Mouse (Mus musculus) gastrocnemius, adult 18-20 months (tissue): Measurements from ENCODE around the gene 4930438A08Rik. TPM values are rescaled to one million over a fixed set of nuclear protein-coding genes. Genes with fewer than 3 reads are reported as not detected.
"Not testable (repeated sequence)": the region's sequence is repeated elsewhere in the genome, so short reads cannot be mapped to it uniquely, and the experiment has no call there.

Source experiments
- DNase-seq: peaks from one replicate; pipeline ENCODE4 v3.0.0; 2021; ENCODE audit warnings: low spot score
- long read RNA-seq, 2 experiments: library from polyadenylated mRNA; stranded (forward); transcript quantifications; one replicate each; pipeline ENCODE4 v2.0.0; 2021
- total RNA-seq, 2 experiments: library from RNA; stranded (reverse); gene quantifications; 2 replicates each; pipeline ENCODE4 v1.2.3; 2021

4930438A08Rik gene
- not detected for total RNA-seq
- long read RNA-seq, experiment 1, result 0 reads
- long read RNA-seq, experiment 2, result 0 reads

DNA sequence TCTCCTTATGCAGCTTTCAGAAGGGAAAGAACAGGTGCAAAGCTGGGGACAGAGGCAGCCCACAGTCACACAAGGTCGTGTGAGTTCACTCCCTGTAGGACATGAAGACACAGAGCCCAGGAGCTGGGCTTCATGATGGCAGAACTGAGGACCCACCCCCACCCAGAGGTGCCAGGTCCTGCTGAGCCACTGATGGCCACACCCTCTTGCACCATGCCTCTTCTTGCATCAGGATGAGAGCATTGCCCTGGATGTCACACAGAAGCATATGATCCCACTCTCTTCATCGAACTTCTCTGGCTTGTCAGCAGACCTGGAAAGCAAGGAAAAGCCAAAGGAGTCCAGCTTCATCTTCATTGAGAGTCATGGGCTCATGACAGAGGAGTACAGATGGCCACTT, at the start of gene 4930438A08Rik:
TSS of gene 4930438A08Rik (plus strand) at position 228 of the 400 bp plus-strand sequence.
- DNase-seq, result no peak

DNA sequence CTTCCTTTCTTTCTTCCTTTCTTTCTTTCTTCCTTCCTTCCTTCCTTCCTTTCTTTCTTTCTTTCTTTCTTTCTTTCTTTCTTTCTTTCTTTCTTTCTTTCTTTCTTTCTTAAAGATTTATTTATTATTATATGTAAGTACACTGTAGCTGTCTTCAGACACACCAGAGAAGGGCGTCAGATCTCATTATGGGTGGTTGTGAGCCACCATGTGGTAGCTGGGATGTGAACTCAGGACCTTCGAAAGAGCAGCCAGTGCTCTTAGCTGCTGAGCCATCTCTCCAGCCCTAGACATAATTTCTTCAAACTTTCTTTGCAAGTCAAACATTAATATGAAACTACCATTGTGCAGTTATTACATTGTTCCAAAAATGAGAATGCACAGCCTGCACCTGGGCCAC, 49.7 kb upstream of the 4930438A08Rik start:
- not testable (repeated sequence) for DNase-seq

DNA sequence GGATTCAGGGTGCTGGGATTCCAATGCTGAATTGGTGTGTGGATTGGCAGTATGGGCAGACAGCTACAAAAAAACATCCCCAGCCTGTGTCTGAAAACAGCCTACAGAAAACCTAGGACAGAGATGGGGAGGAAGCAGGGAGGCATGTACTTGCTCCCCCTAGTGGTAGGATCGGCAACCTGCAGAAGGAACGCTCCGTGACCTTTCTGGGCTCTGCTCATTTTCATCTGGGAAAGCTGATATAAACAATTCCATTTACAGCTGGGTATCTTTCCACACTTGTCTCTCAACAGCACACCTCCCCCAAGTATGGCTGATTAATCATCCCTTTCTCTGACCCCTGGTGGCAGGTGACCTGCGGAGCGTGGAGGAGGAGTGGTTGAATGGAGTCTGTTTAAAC, 48.9 kb upstream of the 4930438A08Rik start:
- peak; percentile 81 for DNase-seq

DNA sequence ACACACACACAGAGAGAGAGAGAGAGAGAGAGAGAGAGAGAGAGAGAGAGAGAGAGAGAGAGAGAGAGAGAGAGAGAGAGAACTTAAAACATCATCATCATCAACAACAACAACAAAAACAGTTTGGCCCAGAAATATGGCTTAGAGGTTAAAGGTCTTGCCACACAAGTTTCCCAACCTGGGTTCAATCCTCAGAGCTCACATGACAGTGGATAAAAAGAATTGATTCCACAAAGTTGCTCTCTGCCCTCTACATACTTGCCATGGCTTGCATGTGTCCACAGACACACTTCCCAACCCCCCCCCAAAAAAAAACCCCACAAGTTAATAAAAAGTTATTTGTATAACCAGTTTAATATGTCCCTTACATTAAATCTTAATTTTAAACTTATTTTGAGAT, 48.2 kb upstream of the 4930438A08Rik start:
- no peak for DNase-seq

DNA sequence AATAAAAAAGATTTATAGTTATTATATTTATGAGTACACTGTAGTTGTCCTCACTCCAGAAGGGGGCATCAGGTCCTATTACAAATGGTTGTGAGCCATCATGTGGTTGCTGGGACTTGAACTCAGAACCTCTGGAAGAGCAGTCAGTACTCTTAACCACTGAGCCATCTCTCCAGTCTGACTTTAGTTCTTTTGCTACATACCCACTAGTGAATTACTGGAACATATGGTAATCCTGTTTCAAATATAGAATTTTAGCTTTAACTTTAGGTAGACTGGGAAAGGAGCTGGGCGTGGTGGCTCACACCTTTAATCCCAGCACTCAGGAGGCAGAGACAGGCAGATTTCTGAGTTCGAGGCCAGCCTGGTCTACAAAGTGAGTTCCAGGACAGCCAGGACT, 46.6 kb upstream of the 4930438A08Rik start:
- DNase-seq, result not testable (repeated sequence)

DNA sequence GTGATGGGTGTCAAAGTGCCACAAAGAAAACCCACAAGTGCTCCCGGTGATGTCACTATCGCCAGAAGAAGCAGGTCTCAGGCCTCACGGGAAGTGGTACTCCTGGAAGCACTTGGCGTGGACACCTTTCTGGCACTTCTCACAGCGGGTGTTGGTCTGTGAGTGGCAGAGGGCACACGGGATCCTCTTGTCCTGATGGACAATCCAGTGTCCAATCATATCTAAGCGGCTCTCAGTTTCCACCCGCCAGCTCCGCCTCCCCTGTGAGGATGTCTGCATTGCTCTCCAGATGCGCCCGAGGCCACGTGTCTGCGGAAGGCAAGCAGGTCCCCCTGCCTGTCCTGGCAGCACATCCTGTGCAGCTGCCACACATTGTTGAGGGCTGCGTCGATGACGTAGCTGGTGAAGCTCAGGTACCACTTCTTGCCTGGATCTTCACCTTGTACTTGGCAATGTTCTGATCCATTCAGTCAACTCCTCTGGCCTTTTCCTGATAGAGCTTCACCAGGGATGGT, 44.1 kb upstream of the 4930438A08Rik start:
- no peak for DNase-seq

DNA sequence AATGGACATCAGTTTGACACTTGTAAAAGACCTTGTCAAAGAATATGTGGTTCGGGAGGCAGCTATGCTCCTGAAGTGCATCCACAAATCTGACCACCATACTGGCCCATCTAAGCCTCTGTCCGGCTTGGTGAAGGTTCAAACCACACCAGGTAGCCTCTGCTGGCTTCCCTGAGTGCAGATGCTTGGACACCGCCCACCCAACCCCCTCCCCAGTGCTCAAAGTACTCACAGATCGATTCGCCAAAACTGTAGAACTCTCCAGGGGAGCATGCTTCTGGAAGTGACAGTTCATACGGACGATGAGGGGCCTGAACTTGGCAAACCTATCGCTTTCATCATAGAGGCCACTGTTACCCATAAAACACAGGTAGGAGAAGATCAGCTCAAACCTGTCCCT, 43.4 kb upstream of the 4930438A08Rik start:
- DNase-seq, result no peak

DNA sequence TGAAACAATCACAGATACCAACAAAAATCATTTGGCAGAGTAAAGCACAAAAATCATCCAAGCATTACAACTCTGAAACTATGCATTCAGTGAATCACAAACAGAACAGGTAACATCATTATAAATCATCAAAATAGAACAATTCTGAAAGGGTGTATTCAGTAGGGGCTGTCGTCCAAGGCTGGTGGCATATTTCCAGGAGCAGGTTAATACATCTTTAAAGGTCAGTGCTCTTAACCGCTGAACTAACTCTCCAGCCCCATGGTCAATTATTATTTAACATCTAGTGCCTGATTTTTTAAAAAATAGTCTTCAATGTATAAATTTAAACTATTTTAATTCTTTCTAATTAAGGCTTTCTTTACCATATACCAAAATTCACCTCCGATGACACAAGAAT, 40.0 kb upstream of the 4930438A08Rik start:
- DNase-seq, result not testable (repeated sequence)

DNA sequence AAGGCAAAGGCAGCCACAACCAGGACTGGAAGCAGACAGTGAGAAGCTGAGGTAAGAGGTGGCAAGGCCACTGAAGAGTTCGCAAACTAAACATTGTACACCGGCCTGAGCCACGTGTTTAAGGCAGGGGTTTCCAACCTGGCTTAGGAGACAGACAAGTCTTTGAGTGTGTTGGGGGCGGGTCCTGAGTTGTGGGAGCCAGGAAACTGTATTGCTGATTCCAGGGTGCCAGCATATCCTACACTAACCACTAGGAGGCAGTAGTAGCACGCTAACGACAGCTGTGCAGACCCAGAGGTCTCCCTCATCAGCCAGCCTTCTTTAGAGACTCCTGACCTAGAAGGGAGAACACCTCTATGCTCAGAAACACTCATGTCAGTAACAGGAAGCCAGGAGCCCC, 39.4 kb upstream of the 4930438A08Rik start:
- DNase-seq, result no peak

DNA sequence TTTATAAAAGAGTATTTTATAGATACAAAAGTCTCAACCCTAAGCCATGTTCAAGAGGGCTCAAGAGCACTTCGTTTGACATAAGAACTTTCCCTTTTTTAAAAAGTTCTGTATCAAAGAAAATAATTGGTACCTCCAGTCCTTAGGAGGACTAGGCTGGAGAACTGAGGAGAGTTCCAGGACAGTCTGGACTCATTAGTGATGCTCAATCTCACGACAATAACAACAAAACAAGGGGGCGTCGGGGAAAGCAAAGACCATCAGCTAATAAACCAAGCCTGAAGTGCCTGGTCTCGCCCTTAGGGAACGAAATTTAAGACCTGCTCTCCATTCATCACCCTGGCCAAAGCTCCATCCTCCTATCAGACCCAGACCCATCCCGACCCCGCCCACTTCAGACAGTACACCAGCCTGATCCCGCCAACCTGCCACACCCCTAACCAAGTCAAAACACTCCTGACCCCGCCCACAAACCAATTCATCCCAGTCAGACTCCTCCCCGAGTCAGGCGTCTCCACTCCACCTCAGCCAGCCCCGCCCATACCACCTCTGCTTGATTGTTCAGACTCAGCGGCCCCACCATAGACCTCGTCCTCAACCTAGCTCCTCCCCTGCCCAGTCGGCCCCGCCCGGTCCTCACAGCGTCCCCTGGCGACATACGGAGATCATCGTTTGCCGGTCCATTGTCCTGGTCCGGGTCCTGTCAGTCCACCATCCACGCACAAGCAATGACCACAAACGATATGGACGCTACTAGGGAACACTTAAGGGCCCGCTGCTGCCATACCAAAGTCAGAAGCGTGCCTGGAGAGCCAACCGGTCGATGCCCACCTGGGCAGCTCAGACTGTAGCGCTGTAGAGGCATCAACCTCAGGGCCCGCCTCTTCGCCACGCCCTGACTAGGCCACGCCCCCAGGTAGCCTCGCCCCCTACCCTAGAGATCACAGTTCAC, 35.5 kb upstream of the 4930438A08Rik start:
- peak; percentile 34 for DNase-seq

DNA sequence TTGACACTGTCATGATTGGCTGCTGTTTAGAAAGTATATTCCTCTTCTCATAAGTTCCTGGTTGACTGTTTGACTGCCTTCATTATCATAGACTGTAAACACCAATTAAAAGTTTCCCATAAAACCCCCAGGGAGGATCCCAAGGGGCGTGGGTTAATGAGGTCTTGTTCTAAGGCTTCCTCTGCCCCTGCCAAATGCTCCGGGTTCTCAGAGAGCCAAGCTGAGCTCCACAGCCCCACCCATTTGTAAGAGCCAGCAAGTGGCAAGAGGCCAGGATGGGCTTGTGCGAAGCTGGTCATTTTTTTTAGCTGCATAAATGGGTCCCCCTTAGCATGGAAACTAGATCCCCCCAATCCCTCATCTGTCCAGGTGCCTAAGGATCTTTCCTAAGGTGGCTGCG, 27.3 kb upstream of the 4930438A08Rik start:
- DNase-seq, result peak; percentile 60

DNA sequence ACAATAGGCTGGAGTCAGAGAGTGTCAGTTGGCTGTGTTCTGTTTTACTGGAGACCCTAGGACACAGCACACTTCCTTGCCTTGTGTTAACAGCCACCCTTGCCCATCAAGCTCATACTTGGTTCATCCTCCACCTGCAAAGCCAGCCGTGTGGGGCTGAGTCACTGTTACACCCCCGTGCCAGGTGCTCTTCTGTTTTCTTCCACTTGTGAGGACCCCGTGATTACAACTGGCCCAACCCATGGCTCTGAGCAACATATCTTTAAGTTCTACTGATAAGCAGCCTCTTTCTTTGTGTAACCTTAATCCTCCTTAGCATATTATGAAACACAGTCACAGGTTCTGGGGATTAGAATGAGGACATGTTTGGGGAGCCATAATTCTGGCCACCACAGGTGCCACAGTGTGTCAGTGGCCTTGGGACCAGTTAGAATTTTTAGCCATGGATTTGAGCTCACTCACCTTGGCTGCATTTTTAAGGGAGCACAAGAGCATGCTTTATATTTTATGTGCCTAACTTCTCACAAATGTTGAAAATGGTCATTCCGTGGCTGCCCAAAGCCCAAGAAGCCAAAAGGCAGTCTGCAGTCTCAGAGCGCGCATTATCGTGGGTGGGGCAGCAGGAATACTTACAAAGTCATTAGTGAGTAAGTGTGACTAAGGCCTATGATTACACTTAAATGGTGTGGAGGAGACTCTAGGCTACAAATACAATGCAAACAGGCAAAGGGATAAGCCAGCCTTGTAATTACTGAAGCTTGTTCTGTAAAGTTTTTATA, 25.2 kb upstream of the 4930438A08Rik start:
- no peak for DNase-seq

DNA sequence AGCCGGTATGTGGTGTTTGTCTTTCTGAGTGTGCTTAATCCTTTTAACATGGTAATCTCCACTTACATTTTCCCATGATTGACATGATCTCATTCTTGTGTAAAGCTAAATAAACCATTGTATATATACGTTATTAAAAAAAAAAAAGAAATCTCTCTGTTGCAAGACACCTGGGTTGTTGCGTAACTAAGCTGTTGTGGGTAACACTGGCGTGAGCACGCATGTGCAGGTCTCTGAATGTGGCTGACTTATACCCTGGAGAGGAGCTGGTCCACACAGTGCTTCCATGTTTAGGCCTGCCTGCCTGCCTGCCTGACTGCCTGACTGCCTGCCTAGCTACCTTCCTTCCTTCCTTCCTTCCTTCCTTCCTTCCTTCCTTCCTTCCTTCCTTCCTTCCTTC, 24.0 kb upstream of the 4930438A08Rik start:
- no peak for DNase-seq

DNA sequence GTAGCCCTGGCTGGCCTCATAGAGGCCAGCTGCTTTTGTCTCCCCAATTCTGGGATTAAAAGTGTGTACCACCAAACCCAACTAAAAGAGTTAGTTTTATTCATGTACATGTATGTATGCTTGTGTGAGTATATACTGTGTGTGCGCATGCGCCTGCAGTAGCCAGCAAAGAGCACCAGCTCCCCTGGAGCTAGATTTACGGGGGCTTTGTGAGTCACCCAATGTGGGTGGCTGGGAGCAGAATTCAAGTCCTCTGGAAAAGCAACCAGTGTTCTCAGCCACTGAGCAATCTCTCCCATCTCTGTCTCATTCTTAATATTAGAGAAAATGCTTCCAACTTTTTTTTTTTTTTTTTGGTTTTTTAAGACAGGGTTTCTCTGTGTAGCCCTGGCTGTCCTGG, 20.2 kb upstream of the 4930438A08Rik start:
- no peak for DNase-seq

DNA sequence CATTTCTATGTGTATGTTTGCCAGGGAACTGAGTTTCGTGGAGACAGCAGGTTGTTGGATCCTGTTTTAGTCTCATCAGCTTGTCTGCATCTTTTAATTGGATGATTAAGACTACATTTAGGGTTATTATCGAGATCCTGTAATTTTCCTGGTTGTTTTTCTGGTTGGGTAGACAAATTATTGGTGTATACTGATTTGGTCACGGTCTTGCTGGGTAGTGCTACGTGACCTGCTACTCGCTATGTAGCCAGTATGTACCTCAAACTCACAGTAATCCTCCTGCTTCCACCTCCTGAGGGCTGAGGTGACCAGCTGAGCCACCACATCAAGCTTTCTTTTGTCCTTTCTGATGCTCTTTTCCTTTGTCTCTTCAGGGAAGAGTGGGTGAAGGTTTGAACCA, 16.8 kb upstream of the 4930438A08Rik start:
- DNase-seq, result no peak

DNA sequence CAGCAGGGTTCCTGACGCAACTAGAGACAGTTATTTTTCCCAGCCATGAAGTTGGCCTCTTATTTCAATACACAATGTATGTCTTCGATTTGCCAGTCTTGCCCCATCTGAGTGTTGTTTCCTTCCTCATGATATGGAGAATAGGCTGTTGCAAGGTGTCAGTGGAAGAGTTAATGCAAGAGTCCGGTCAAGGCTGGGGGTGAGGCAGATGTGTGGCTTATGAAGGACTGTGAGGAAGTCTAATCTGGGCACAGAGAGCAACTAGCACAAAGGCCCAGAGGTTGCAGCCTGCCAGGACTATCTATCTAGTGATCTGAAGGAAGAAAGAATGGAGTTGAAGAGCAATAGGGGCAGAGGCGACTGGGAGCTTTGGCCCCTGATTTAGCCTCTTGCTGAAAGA, 14.4 kb upstream of the 4930438A08Rik start:
- no peak for DNase-seq

DNA sequence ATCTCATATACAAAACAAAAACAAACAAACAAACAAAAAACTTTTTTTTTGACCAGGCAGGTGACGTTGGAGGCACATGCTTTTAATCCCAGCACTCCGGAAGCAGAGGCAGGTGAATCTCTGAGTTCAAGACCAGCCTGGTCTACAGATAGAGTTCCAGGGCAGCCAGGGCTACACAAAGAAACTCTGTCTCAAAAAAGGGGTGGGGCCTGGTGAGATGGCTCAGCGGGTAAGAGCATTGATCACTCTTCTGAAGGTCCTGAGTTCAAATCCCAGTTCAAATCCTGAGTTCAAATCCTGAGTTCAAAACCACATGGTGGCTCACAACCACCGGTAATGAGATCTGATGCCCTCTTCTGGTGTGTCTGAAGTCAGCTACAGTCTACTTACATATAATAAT, 12.8 kb upstream of the 4930438A08Rik start:
- no peak for DNase-seq

DNA sequence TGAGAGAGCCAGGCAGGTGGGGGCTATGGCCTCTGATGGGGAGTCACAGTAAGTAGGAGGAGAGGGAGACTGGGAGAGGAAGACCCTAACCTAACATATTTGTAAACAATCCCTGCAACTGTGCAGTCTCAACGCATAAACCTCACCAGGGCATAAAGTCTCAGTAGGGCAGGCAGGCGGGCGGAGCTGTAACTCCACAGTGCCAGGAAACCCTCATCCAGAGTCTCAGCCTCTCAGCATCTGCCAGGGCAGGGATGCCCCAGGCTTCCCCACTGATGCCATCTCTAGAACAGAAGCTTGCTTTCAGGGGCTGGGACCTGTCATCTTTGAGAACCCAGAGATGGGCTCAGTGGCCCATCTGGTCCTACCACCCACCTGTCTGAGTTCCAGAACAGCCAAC, 12.3 kb upstream of the 4930438A08Rik start:
- no peak for DNase-seq

DNA sequence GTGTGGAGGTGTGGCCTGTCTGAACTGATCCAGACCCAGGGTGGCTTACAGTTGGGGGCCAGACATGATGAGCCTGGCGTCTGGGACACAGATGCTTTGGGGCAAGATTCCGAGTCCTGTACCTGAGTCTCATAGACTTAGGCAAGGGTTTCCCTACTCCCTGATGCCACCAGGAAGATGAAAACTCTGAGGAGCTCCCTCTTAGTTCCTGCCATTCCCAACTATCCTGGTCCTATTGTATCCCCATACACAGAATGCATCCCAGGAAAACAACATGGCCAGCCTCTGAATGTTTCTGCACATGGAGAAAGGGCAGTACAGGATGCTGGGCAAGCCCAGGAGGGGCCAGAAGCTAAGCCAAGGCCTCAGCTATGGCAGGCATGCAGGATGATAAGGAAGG, 11.1 kb upstream of the 4930438A08Rik start:
- no peak for DNase-seq

DNA sequence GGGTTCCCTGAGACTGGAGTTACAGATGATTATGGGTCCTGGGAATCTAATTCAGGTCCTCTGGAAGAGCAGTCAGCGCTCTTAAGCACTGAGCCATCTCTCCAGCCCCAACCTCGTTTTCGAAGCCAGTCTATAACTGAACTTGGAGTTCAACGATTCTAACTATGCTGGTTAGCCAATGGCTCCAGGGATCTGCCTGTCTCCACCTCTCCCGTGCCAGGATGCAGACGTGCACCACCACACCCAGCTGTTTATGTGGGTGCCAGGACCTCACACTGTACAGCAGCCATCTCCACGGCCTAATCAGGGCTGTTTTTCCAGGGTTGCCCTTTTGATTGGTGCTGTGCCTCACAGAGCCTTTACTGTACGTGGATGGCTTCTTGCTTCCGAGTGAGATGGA, 10.1 kb upstream of the 4930438A08Rik start:
- DNase-seq, result no peak

DNA sequence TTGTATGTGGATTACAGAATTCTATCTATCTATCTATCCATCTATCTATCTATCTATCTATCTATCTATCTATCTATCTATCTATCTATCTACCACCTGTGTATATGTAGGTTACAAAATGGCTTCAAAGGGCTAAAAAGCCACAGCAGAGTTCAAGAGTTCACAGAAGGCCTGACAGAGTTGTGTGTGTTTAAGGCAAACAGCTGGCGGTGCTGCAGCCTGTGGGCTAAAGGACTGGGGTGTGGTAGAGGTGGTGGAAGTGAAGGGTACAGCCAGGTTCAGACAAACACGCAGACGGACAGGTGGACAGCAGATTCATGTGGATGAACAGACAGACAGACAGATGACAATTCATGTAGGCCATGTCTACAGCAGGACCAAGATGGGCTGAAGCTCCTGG, 6.3 kb upstream of the 4930438A08Rik start:
- no peak for DNase-seq

DNA sequence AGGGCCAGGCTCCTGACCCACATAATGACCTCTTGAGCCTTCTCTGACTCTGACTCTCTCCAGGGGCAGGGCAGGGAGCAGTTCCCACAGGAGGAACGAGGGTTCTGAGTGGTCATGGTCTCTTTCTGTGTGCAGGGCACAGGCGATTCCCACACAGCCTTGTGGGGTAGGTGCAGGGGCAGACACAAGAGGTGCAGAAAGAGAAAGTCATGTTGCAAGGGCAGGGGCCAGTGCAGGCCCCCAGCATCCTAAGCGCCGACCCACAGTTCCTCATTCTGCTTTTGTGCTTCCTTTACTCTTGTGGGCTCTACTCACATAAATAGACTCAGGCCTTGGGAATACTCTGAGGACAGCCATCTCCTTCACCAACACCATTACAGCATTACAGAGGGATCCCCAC, 1.2 kb downstream of the 4930438A08Rik start:
- DNase-seq, result no peak
